Mouse (Mus musculus) liver, postnatal 0 days (tissue): ENCODE measurements around the gene Prdm5.

Source experiments
- CTCF ChIP-seq: sonication (generic); IDR thresholded peaks from 2 replicates; pipeline ENCODE4 v1.5.1; 2016; ENCODE audit warnings: antibody characterized with exemption, low read depth
- EP300 ChIP-seq: IDR thresholded peaks from 2 replicates; pipeline ENCODE4 v1.6.1; 2016; ENCODE audit warnings: antibody characterized with exemption, low read depth, mild to moderate bottlenecking

GRCm38 (mm10) chr6:65797276-65797675 is 18.5 kb downstream of the Prdm5 start:
- TF ChIP-seq CTCF, result no peak
- TF ChIP-seq EP300, result no peak
